Mouse (Mus musculus): ENCODE results near the gene Pla2g12b. TPM values are rescaled to one million over a fixed set of nuclear protein-coding genes. Genes with fewer than 3 reads are reported as not detected.
"Not testable (repeated sequence)": the region's sequence is repeated elsewhere in the genome, so short reads cannot be mapped to it uniquely, and the experiment has no call there.

The Pla2g12b gene
- not detected for total RNA-seq (2021)
- long read RNA-seq: 0 reads

DNA sequence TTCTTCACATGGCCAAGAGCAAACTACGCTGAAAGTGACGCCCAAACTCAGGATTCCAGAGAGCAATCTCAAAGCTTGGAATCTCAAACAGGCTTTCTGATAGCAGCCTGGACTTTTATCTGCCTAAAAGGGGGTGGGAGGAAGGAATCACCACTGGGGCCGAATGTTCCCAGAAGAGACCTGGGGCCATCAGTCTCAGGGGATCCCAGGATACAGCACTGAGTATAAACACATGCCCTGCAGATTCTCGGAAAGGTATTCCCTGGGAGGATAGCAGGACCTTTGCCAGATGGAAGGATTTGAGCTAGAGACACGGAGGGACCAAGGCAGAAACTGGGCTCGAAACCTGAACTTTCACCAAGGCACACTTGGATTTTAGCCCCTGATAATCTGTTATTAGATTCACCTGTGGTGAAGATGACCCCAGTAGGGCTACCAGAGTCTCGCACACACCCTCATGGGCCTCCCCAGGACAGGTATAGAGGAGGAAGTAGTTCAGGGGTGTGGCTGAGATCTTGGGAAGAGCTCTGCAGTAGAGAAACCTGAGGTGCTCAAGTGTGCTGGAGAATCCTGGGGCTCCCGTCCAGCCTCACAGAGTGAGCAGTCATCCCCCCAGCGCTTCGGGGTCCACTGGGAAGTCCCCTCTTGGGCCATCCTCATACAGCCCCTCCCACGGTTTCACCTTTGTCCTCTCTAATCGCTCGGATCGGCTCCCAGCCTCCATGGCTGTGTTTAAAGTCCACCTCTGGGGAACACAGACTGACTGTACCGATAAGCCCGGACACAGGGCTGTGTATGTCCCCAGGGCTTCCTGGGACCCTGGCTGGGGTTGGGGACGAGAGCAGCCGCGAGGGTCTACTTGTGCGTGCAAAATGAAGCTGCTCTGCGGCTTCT, at the start of gene Pla2g12b:
Gene Pla2g12b, plus strand, starts transcription at position 762 of the 894 bp plus-strand sequence.
- DNase-seq (ENCODE audit: low spot score in 2 of 2): no peak

DNA sequence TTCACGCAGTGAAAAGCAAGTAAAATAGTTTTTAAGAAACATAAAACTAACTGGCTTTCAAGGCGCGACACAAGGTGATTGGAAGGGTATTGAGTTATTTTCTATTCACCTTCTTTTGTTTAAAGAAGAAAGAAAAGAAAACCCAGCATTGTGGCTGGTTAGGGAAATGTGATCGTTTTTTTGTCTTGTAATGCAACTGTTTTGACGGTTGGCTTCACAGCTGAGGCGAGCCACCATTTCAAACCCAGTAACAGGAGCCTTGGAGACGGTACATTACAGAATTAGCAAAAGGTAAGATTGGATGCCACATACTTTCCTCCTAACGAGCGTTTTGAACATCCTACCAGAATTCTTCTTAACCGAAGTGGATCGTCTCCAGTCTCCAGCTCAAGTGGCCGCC, 49.3 kb upstream of the Pla2g12b start:
- no peak for DNase-seq (ENCODE audit: low spot score in 2 of 2)

DNA sequence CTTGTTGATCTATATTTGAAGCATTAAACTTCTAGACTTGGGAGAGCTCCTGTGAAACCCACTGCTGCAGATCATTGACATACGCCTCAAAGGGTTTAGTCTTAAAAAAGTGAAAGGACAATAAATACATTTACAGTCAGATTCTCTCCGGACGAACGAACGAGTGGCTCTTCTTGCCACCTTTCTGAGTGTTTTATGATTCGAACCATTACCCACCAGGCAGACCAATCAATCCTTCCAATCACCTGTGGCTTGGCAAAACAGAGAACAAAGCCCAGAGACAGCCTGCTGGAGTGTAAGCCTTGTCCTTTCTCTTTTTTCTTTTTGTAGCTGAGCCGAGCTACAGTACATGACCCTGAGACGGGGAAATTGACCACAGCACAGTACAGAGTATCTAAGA, 48.4 kb upstream of the Pla2g12b start:
- DNase-seq (ENCODE audit: low spot score in 2 of 2): no peak

DNA sequence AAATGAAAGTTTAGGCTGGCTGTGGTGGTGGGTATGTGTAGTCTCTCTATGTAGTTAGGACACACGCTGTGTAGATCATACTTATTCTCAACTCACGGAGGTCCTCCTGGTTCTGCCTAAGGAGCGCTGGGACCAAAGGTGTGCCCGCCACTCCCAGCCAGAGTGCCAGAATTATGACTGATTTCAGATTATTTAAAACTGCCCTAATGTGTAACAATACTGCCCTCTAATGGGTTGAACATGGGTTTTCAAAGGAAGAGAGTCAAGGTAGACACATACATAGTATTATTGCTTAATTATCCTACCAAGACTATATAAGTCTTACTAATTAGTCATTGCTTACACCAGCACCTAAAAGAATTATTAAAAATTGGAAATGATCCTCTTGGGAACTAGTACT, 44.7 kb upstream of the Pla2g12b start:
- DNase-seq (ENCODE audit: low spot score in 2 of 2): no peak

DNA sequence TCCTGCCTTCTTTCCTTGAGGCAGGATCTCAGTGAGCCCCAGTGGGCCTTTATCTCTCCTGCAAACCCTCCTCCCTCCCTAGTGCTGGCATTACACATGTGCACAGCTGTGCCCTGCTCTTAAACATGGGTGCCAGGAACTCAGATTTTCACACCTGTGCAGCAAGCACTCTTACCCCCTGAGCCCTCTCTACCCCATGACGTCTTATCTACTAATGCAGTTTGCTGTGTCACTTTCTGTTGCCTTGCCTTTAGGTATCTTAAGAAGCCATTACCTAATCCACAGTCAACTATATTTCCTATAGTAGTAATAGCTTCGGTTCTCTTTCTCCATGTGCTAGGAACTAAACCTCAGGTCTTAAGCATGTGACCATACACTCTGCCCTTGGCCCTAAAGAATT, 40.3 kb upstream of the Pla2g12b start:
- DNase-seq (ENCODE audit: low spot score in 2 of 2): no peak

DNA sequence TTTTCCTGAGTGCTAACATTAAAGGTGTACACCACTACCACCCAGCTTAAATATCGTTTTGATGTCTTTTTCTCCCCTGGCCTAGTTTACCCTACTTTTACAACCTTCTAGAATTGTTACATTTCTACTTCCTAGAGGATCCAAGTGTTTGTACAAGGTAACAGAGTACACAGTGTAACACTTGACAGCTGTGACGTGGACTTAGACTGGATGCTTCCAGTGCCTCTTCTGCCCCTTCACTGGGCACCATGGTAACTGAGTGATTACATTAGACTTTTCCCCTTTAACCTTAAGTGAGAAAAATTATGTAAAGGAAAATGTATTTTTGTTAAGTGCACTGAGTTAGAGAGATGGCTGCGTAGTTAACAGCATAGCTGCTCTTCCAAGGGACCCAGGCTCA, 38.9 kb upstream of the Pla2g12b start:
- DNase-seq (ENCODE audit: low spot score in 2 of 2): no peak

DNA sequence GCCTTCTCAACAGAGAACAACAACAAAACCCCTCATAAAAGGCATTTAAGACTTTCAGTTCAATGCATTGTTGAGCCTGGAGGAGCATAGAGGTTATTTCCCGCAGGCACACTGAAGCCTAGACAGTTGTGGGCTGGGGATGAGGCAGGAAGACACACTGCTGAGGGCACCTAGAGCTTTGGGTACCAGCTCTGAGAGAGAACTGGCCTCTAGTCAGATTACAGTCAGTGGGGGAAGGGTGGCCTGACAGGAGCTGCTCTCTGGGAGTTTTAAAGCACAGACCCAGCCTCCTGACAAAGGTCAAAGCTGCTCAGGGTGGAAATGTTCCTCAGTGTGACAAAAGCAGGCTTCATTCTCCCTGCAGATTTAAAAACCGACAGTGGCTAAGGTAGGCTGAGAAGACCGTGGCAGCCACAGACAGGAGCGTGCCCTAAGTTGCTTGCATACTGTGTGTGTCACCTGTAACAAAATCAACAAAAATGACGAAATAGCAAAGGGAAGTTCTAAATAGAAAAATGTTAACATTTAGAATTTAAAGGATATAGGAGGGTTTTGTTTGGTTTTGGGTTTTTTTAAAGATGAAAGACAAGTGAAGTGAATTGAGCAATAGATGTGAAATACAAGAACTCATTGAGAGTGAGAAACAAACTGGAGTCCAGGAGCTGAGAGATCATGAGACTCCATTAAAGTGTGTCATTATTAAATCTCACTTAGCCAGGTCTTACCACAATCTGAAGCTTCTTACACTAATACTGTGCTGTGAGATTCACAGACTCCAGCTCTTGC, 37.5 kb upstream of the Pla2g12b start:
- no peak for DNase-seq (ENCODE audit: low spot score in 2 of 2)

DNA sequence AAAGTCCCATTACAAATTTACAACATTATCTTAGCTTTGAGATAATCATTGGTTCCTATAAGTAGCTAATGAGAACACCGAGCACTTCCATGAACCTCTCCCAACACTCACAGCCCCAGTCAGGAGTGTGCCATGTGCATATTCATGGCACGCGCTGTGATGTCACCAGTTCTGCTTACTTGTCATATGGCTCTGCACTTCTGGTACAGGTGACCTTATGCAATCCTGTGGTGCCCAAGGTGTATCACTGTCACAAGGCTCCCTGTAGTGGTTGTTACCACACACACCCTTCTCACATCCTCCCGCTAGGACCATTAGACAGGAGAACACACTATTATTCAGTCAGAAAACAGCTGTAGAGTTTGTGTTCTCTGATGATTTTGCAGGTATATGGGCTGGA, 36.7 kb upstream of the Pla2g12b start:
- DNase-seq (ENCODE audit: low spot score in 2 of 2): no peak

DNA sequence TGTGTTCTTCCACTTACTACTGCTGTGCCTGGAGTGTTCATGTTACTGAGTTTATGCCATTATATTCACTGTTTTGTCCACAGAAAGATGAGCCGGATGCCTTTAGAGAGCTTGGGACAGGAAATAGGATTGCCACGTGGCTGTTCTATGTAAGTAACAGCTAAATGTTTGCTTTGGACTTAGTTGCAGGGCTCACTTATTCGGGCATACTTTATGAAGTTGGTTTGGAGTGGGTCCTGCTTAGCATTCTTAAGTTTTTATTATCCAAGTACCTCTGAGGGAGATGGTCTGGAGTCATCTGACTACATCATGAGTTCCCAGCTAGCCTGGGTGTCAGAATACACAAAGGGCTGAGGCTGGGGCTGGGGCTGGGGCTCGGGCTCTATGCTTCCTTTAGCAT, 36.3 kb upstream of the Pla2g12b start:
- no peak for DNase-seq (ENCODE audit: low spot score in 2 of 2)

DNA sequence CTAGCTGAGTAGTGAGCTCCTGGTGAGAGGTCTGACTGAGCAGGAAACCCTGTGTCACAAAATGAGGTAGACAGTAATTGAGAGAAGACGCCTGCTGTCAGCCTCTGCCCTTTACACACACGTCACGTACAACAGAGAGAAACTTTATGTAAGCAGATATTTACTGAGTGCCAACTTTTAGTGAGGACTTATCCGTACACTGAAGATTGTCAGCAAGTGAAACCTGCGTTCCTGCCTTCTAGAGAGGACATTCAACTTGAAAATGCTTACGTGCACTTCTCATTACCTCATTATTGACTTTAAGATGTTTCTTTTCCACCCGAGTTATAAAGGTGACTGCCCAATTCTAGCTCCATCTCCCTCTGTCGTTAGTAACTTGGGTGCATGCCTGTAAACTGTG, 34.7 kb upstream of the Pla2g12b start:
- DNase-seq (ENCODE audit: low spot score in 2 of 2): no peak

DNA sequence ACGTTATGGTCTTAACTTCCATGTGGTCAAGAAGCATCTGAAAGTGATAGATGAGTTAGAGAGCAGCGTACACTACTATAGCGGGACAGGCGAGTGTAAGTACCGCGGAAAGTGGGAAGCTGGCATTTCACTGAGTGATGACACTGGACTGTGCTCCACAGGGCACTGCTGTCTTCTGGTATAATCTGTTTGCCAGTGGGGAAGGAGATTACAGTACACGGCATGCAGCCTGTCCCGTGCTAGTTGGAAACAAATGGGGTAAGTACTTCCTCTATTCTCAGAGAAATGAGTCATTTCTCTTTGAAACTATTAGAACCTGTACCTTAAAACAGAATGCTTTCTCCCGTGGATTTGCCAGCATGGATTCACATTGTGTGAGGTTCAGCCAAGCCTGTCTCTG, 34.0 kb upstream of the Pla2g12b start:
- no peak for DNase-seq (ENCODE audit: low spot score in 2 of 2)

DNA sequence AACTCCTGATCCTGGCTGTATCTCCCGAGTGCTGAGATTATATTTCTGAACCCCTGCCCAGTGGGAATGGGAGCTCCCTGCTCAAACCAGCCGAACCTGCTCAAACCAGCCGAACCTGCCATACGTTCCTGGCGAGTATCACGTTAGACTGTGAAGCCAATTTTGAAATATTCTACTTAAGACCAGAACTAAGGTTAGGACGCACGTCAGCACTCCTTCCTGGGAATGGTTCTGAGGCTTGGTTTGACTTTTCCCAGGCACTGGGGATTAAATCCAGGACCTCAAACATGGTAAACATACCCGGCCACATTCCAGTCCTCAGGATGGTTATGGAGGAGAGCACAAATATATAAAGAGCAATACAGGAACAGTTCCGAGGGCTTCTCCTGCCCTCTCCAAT, 25.6 kb upstream of the Pla2g12b start:
- DNase-seq (ENCODE audit: low spot score in 2 of 2): no peak

DNA sequence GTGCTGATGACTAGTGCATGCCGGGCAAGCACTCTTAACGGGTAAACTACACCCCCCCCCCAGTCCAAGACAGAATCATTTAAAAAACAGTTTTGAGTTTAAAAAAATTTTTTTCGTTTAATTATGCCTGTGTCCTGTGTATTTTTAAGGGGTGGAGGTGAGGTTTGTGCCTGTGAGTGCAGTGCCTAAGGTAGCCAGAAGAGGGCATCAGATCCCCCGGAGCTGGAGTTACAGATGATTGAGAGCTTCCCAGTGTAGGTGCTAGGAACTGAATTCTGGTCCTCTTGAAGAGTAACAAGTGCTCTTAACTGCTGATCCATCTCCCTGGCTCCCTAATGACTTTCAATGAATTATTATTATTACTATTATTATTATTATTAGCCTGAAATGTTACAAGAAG, 24.7 kb upstream of the Pla2g12b start:
- DNase-seq (ENCODE audit: low spot score in 2 of 2): no peak

DNA sequence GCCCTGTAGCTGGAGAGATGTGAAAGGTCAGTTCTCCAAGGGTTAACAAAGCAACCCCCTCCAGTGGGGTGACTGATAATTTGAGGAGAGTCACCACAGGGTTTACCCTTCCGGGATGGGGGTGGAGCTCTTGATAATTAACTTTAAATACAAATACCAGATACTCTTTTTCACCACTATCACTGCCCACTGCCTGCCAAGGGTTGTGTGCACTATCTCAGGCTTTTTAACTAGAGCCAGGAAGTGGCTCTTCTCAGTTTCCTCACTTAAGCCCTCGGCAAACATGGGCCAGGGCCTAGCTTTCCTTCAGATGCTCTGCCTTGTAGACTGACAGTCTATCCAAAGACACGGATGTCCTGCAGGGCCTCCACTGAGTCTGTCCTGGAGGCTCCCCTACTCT, 23.5 kb upstream of the Pla2g12b start:
- no peak for DNase-seq (ENCODE audit: low spot score in 2 of 2)

DNA sequence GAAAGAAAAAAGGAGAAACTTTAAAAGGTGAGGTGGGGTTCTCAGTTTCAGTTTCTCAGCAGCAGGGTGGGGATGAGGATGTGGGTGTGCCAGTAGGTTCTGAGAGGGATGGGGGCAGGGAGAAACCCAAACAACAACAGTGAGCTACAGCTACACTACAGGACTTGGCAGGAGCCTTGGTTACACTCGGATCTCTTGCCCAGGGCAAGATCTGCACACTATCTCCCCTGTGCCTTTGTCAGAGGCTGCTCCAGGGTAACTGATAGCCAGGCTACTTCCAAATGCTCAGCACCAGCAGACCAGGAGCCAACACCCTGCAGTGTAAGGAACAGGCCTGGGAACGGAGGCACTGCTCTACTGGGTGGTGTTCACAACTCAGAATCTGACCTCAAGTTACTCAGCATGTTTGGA, 23.0 kb upstream of the Pla2g12b start:
- DNase-seq (ENCODE audit: low spot score in 2 of 2): no peak

DNA sequence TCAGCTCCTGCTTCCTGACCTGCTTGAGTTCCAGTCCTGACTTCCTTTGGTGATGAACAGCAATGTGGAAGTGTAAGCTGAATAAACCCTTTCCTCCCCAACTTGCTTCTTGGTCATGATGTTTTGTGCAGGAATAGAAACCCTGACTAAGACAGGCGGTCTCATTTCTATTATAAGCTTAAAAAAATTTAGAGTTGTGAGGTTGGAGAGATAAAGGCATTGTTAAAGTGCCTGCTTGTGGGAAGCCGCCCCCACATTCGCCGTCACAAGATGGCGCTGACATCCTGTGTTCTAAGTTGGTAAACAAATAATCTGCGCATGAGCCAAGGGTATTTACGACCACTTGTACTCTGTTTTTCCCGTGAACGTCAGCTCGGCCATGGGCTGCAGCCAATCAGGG, 21.9 kb upstream of the Pla2g12b start:
- DNase-seq (ENCODE audit: low spot score in 2 of 2): not testable (repeated sequence)

DNA sequence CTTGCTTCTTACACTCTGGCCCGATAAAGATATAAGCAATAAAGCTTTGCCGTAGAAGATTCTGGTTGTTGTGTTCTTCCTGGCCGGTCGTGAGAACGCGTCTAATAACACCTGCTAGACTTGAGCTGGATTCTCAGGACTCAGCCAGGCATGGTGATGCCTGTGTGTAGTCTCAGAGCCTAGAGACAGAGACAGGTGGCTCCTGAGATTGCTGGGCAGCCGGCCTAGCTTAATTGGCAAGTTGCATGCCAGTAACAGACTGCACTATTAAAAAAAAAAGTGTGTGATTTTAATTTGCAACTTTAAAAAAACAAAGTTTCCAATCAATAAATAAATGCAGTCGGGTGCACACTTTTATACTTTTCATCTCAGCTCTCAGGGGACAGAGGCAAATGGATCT, 16.5 kb upstream of the Pla2g12b start:
- peak; percentile 54 to 77 for DNase-seq (ENCODE audit: low spot score in 2 of 2)

DNA sequence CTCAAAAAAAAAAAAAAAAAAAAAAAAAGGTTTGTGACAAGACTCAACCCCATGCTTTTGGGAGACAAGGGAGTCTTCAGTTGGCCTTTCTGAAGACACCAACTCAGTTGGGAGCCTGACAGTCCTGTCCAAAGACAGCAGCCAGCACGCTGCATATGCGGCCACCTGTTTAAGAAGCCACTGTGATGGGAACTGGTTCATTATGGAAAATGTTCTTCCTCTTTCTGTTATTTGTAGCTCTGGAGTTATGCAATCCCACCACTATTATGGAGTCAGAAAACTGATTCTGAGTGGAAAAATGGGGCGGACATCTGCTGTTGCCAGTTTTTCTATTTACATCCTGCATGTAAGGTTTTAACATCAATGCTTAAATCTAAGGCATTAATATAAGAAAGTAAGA, 13.8 kb upstream of the Pla2g12b start:
- DNase-seq (ENCODE audit: low spot score in 2 of 2): peak in 1 of 2 experiments; percentile 40

DNA sequence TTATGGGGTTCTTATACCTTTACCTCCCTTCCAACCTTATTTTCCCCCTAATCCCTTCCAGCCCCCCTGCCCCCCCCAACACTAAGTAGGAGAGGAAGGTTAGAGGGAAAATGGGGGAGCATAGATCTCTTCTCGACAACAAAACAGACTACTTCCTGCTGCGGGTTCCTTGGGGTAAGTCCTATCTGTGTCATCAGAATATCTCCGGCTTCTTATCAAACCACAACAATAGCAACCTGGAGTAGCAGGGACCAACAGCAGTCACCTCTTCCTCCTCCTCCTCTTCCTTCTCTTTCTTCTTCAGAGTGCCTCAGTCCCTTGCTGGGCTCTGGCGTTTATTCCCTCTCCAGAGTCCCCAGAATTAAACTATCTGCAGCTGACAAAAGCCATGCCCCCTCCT, 11.6 kb upstream of the Pla2g12b start:
- DNase-seq (ENCODE audit: low spot score in 2 of 2): no peak

DNA sequence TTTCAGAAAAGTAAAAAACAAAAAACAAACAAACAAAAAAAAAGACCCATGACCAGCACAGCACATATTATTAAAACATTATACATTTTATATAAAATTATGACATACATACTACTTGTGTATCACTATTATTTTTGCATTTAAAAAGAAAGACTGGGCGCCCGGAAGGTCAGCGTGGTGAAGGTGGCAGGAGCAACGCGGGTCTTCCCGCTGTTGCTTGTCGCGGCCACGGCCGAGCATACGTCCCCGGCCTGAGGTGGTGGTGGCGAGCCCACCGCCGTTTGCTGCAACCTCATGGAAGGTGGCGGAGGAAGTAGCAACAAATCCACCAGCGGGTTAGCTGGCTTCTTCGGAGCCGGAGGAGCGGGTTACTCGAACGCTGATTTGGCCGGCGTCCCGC, 8.0 kb upstream of the Pla2g12b start, which contains the start of gene Gm10273:
Gene Gm10273, plus strand, starts transcription at position 172 of the 400 bp plus-strand sequence.
- not testable (repeated sequence) for DNase-seq (ENCODE audit: low spot score in 2 of 2)

DNA sequence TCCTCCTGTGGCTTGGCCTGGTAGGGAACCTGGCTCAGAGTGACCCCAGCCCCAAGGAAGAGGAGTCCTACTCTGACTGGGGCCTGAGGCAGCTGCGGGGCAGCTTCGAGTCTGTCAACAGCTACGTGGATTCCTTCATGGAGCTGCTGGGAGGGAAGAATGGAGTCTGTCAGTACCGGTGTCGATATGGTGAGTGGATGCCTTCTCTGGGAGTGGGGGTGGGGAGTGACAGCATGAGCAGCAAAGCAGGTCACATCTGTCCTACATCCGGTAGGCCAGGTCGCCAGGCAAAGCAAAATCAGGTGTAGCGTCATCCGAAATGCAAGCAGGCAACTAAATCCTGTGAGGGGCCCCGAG, 311 bp downstream of the Pla2g12b start:
- DNase-seq (ENCODE audit: low spot score in 2 of 2): no peak

DNA sequence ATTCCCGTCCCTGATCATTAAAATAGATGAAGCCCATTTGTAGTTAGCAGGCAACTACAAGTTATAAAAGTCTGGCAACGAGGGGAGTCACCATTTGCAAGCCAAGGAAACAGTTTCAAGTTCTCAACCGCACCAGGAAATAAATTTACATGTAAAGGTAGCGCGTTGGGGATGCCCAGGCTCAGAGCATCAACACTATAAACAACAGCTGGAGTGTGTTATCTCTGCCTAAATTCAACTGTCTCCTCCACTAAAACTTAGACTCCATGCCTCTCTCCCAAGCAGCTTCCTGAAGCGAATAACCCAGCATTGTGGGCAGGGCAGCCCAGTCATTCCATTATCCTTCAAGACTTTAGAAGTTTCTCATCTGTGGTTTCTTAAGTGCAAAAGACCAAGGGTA, 5.0 kb downstream of the Pla2g12b start:
- DNase-seq (ENCODE audit: low spot score in 2 of 2): no peak

Measured in layer of hippocampus, adult 18-20 months (tissue).